Comparison of ENCODE assay signal across 13 mouse cellular contexts in the genomic region with DNA sequence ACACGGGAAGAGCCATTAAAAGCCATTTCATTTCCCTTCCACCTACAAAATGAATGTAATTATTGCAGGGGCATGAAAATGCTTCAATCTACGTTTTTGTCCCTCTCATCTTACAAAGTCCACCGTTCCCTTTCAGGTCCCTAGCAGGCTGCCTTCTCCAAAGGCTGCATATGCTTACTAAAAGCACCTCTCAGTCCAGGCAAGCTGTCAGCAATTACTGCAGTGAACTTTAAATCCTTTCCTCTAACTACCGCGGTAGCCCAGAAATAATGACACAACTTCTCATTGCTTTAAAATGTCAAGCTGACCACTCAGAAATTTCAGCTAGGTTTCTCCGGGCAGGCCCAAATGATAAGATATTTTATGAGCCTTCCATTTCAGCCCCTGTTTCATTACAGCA.
A peak's percentile ranks its signal among the peaks of the same experiment; 100 is the strongest.
DNase-seq lines count a peak whose midpoint lies in the region; ATAC-seq lines count a peak whose summit lies in the region.
"Had no signal": no experiment of that assay in that cellular context is flagged by ENCODE, and none has a peak within 500 bp of the region (broad histone marks: within the 10 kb centered on the region; RNA-seq: fewer than 3 reads in every experiment).

No protein-coding gene starts in this region.

- H3K4me2 ChIP-seq in forebrain, embryonic 13.5 days = 0 out of 2 replicates have a peak overlapping the region, but pooled peaks have one; percentile 6
- no peak overlapping the region for H3K4me2 ChIP-seq in forebrain, embryonic 11.5 days (ENCODE audit: low read depth, low read length, severe bottlenecking)
- no peak overlapping the region for H3K4me2 ChIP-seq in liver, embryonic 12.5 days
- H3K4me2 ChIP-seq: heart, embryonic 11.5 days; liver, embryonic 11.5 days; midbrain, embryonic 12.5 days had no signal

- H3K9me3 ChIP-seq in forebrain, embryonic 13.5 days (replicated peaks) = no peaks in the 10 kb centered on the region
- no peaks in the 10 kb centered on the region for H3K9me3 ChIP-seq in forebrain, embryonic 11.5 days (ENCODE audit: control insufficient read depth, low read length)
- H3K9me3 ChIP-seq in limb, embryonic 10.5 days (replicated peaks) = no peaks in the 10 kb centered on the region
- H3K9me3 ChIP-seq in liver, embryonic 12.5 days (replicated peaks) = no peaks in the 10 kb centered on the region
- H3K9me3 ChIP-seq: midbrain, embryonic 12.5 days had no signal

- WGBS in forebrain, embryonic 13.5 days = 49% methylated on average over 6 of the region's 6 CpGs
- 66% methylated on average over 6 of the region's 6 CpGs for WGBS in forebrain, embryonic 11.5 days
- 21% methylated on average over 6 of the region's 6 CpGs for WGBS in limb, embryonic 10.5 days
- WGBS in liver, embryonic 12.5 days (ENCODE audit: insufficient replicate concordance) = 61% methylated on average over 6 of the region's 6 CpGs

- no peak overlapping the region for H3K27ac ChIP-seq in forebrain, embryonic 13.5 days
- no peak overlapping the region for H3K27ac ChIP-seq in forebrain, embryonic 11.5 days (ENCODE audit: low read depth, low read length)
- peak overlapping the region; percentile 66 for H3K27ac ChIP-seq in limb, embryonic 10.5 days
- no peak overlapping the region for H3K27ac ChIP-seq in liver, embryonic 12.5 days
- H3K27ac ChIP-seq: midbrain, embryonic 12.5 days had no signal

- no peak overlapping the region for H3K4me3 ChIP-seq in forebrain, embryonic 13.5 days
- no peak overlapping the region for H3K4me3 ChIP-seq in forebrain, embryonic 11.5 days (ENCODE audit: low read depth, low read length)
- H3K4me3 ChIP-seq in limb, embryonic 10.5 days = peak overlapping the region; percentile 35
- H3K4me3 ChIP-seq in liver, embryonic 12.5 days = no peak overlapping the region
- H3K4me3 ChIP-seq: midbrain, embryonic 12.5 days had no signal

- H3K4me1 ChIP-seq in forebrain, embryonic 13.5 days = peaks cover 10% of the 10 kb centered on the region
- no peaks in the 10 kb centered on the region for H3K4me1 ChIP-seq in forebrain, embryonic 11.5 days (replicated peaks; ENCODE audit: control insufficient read depth, insufficient read depth, low read length)
- H3K4me1 ChIP-seq in limb, embryonic 10.5 days = peaks cover 26% of the 10 kb centered on the region
- H3K4me1 ChIP-seq in liver, embryonic 12.5 days = peaks cover 5% of the 10 kb centered on the region; the same call in 1 of the 2 replicates

- H3K27me3 ChIP-seq in forebrain, embryonic 13.5 days = no peaks in the 10 kb centered on the region
- H3K27me3 ChIP-seq in forebrain, embryonic 11.5 days (ENCODE audit: control insufficient read depth, insufficient read depth, low read length) = no peaks in the 10 kb centered on the region
- H3K27me3 ChIP-seq in limb, embryonic 10.5 days (ENCODE audit: low read depth, poor library complexity, severe bottlenecking) = no peaks in the 10 kb centered on the region
- no peaks in the 10 kb centered on the region for H3K27me3 ChIP-seq in liver, embryonic 12.5 days (replicated peaks)
- H3K27me3 ChIP-seq: midbrain, embryonic 12.5 days had no signal

- no peak for DNase-seq in forebrain, embryonic 11.5 days (ENCODE audit: low spot score)
- peak; percentile 4 for DNase-seq in kidney, adult 18-20 months
- DNase-seq in kidney, postnatal 36 days = no peak
- DNase-seq in cerebellum, adult 9-10 months = peak; percentile 8
- DNase-seq in limb, embryonic 10.5 days (ENCODE audit: low spot score) = peak; percentile 33
- no peak for DNase-seq in adrenal gland, postnatal 10 days
- DNase-seq: right cerebral cortex, postnatal 25 days had no signal

- H3K36me3 ChIP-seq in forebrain, embryonic 13.5 days (ENCODE audit: poor library complexity, severe bottlenecking) = no peaks in the 10 kb centered on the region
- H3K36me3 ChIP-seq in forebrain, embryonic 11.5 days (ENCODE audit: control insufficient read depth, insufficient read depth, low read length) = no peaks in the 10 kb centered on the region
- H3K36me3 ChIP-seq in limb, embryonic 10.5 days = no peaks in the 10 kb centered on the region
- no peaks in the 10 kb centered on the region for H3K36me3 ChIP-seq in liver, embryonic 12.5 days
- H3K36me3 ChIP-seq: midbrain, embryonic 12.5 days had no signal

- H3K9ac ChIP-seq in forebrain, embryonic 13.5 days = no peak overlapping the region
- H3K9ac ChIP-seq in forebrain, embryonic 11.5 days (ENCODE audit: low read length) = no peak overlapping the region
- no peak overlapping the region for H3K9ac ChIP-seq in liver, embryonic 12.5 days
- H3K9ac ChIP-seq: midbrain, embryonic 12.5 days had no signal

- no peak for ATAC-seq in forebrain, embryonic 13.5 days
- no peak for ATAC-seq in forebrain, embryonic 11.5 days (replicated peaks; ENCODE audit: low FRiP score)
- ATAC-seq in liver, embryonic 12.5 days = no peak
- ATAC-seq: activated CD4-positive, CD25-positive, alpha-beta regulatory T cell, adult 4 months had no signal

Comparison
In these comparisons a context has a peak if more than half of its experiments do, and no peak if none do; other contexts are left out.
1. DNase-seq: peak in kidney, adult 18-20 months (single experiment), cerebellum, adult 9-10 months (single experiment) and limb, embryonic 10.5 days (single experiment); none in forebrain, embryonic 11.5 days (single experiment), kidney, postnatal 36 days (0 of 2) and adrenal gland, postnatal 10 days (single experiment).